Mouse (Mus musculus) frontal cortex, postnatal 25 days (tissue): ENCODE measurements at regions not wholly inside any gene's neighbourhood (a gene's known extent, or its start where the extent isn't known, plus 50 kb on each side); places are given as distances from the start of the nearest gene placed in this dataset.
A peak's percentile ranks its signal among the peaks of the same experiment; 100 is the strongest.

Experiments used
- DNase-seq, 2 experiments: peaks; one replicate each; pipeline ENCODE4 v3.0.0; 2022; ENCODE audit warnings: low spot score in 2 of 2

- DNase-seq = peak; percentile 51 to 55
Observed at GRCm38 (mm10) chr17:88255744-88256598, 184.5 kb upstream of the Foxn2 start.

GRCm38 (mm10) chr17:88256599-88257544, 183.6 kb upstream of the Foxn2 start:
- DNase-seq = peak; percentile 23 to 46

- DNase-seq = no peak
Observed at GRCm38 (mm10) chr17:88258361-88258796, 182.1 kb upstream of the Foxn2 start.

- DNase-seq = no peak
Observed at GRCm38 (mm10) chr17:88260176-88260575, 180.3 kb upstream of the Foxn2 start.

GRCm38 (mm10) chr17:88260826-88261225, 179.7 kb upstream of the Foxn2 start:
- DNase-seq = no peak

GRCm38 (mm10) chr17:88261556-88261955, 179.0 kb upstream of the Foxn2 start:
- no peak for DNase-seq

- DNase-seq = peak in 1 of 2 experiments; percentile 32
Observed at GRCm38 (mm10) chr17:88262326-88263187, 178.0 kb upstream of the Foxn2 start.

GRCm38 (mm10) chr17:88265291-88265690, 175.2 kb upstream of the Foxn2 start:
- DNase-seq = no peak

GRCm38 (mm10) chr17:88268216-88268615, 172.3 kb upstream of the Foxn2 start:
- DNase-seq = no peak

GRCm38 (mm10) chr17:88268802-88269201, 171.7 kb upstream of the Foxn2 start:
- DNase-seq = no peak

GRCm38 (mm10) chr17:88270896-88271295, 169.6 kb upstream of the Foxn2 start:
- no peak for DNase-seq

GRCm38 (mm10) chr17:88272161-88272560, 168.3 kb upstream of the Foxn2 start:
- DNase-seq = no peak

GRCm38 (mm10) chr17:88273520-88273919, 167.0 kb upstream of the Foxn2 start:
- DNase-seq = no peak

GRCm38 (mm10) chr17:88274003-88274698, 166.4 kb upstream of the Foxn2 start:
- DNase-seq = no peak

- DNase-seq = no peak
Observed at GRCm38 (mm10) chr17:88274720-88275433, 165.6 kb upstream of the Foxn2 start.

- DNase-seq = no peak
Observed at GRCm38 (mm10) chr17:88279656-88280055, 160.9 kb upstream of the Foxn2 start.

GRCm38 (mm10) chr17:88282711-88283110, 157.8 kb upstream of the Foxn2 start:
- no peak for DNase-seq

- DNase-seq = no peak
Observed at GRCm38 (mm10) chr17:88284477-88284876, 156.0 kb upstream of the Foxn2 start.

- DNase-seq = no peak
Observed at GRCm38 (mm10) chr17:88287861-88288260, 152.7 kb upstream of the Foxn2 start.

- DNase-seq = no peak
Observed at GRCm38 (mm10) chr17:88297520-88297919, 143.0 kb upstream of the Foxn2 start.
